Mouse (Mus musculus): ENCODE data around the gene Cd2. TPM values are rescaled to one million over a fixed set of nuclear protein-coding genes. Genes with fewer than 3 reads are reported as not detected.

The Cd2 gene
- total and polyA plus RNA-seq, 3 experiments = not detected

- H3K9me3 ChIP-seq (replicated peaks; ENCODE audit: insufficient read depth, low read length) = no peaks in the 10 kb centered on the region
- H3K79me2 ChIP-seq (ENCODE audit: control insufficient read depth, insufficient read depth, low read length, poor library complexity) = no peaks in the 10 kb centered on the region
- H3K27ac ChIP-seq (ENCODE audit: control insufficient read depth, low read depth, low read length) = no peak overlapping the region
- H3K4me1 ChIP-seq (ENCODE audit: control insufficient read depth in 1 of 2, insufficient read depth in 2 of 2, low read length in 2 of 2) = no peaks in the 10 kb centered on the region
- H3K27me3 ChIP-seq (ENCODE audit: control insufficient read depth in 1 of 2, insufficient read depth in 2 of 2, low read length in 2 of 2) = no peaks in the 10 kb centered on the region
- no peak for TF ChIP-seq UBTF (IDR thresholded peaks at IDR 0.05; ENCODE audit: borderline replicate concordance, insufficient read depth, low read depth, low read length)
- no peak for TF ChIP-seq HCFC1 (IDR thresholded peaks at IDR 0.05; ENCODE audit: low read depth, low read length)
- no peak for TF ChIP-seq ZKSCAN1 (IDR thresholded peaks at IDR 0.05; ENCODE audit: low read depth, low read length)
- TF ChIP-seq SIN3A (IDR thresholded peaks at IDR 0.05; ENCODE audit: low read length) = no peak
- TF ChIP-seq GATA1 (IDR thresholded peaks at IDR 0.05; ENCODE audit: low read depth, low read length) = no peak
- no peaks in the 10 kb centered on the region for H3K36me3 ChIP-seq (ENCODE audit: control insufficient read depth in 1 of 2, insufficient read depth in 2 of 2, low read length in 2 of 2)
- no peak overlapping the region for H3K9ac ChIP-seq (ENCODE audit: control insufficient read depth, low read depth, low read length, poor library complexity, severe bottlenecking)
- no peak for DNase-seq (ENCODE audit: low read depth, low spot score)
- no peak overlapping the region for H3K4me3 ChIP-seq (ENCODE audit: control insufficient read depth in 1 of 2, insufficient read depth in 1 of 2, low read depth in 2 of 2, low read length in 2 of 2)
These were observed 12.0 kb downstream of the Cd2 start for GRCm38 (mm10) chr3:101275636-101276300.

- Histone ChIP-seq H3K36me3 (ENCODE audit: control insufficient read depth in 1 of 2, insufficient read depth in 2 of 2, low read length in 2 of 2) (no peaks in the 10 kb centered on the region), H3K79me2 (ENCODE audit: control insufficient read depth, insufficient read depth, low read length, poor library complexity) (no peaks in the 10 kb centered on the region), H3K4me3 (ENCODE audit: control insufficient read depth in 1 of 2, insufficient read depth in 1 of 2, low read depth in 2 of 2, low read length in 2 of 2) (no peak overlapping the region), H3K27me3 (ENCODE audit: control insufficient read depth in 1 of 2, insufficient read depth in 2 of 2, low read length in 2 of 2) (no peaks in the 10 kb centered on the region), H3K9ac (ENCODE audit: control insufficient read depth, low read depth, low read length, poor library complexity, severe bottlenecking) (no peak overlapping the region), H3K9me3 (replicated peaks; ENCODE audit: insufficient read depth, low read length) (no peaks in the 10 kb centered on the region), H3K4me1 (ENCODE audit: control insufficient read depth in 1 of 2, insufficient read depth in 2 of 2, low read length in 2 of 2) (no peaks in the 10 kb centered on the region), H3K27ac (ENCODE audit: control insufficient read depth, low read depth, low read length) (no peak overlapping the region)
- DNase-seq (ENCODE audit: low read depth, low spot score) = no peak
- TF ChIP-seq RAD21 (IDR thresholded peaks at IDR 0.05; ENCODE audit: low read depth, low read length) (no peak), TAL1 (IDR thresholded peaks at IDR 0.05; ENCODE audit: low read length) (no peak), GABPA (IDR thresholded peaks at IDR 0.05; ENCODE audit: low read depth, low read length) (no peak), UBTF (IDR thresholded peaks at IDR 0.05; ENCODE audit: borderline replicate concordance, insufficient read depth, low read depth, low read length) (no peak), MYC (IDR thresholded peaks at IDR 0.05; ENCODE audit: low read depth, low read length) (no peak), MXI1 (IDR thresholded peaks at IDR 0.05; ENCODE audit: low read depth, low read length) (no peak)
These were observed 12.9 kb downstream of the Cd2 start for GRCm38 (mm10) chr3:101274794-101275193.

- H3K9me3 ChIP-seq (replicated peaks; ENCODE audit: insufficient read depth, low read length) = no peaks in the 10 kb centered on the region
- no peak overlapping the region for H3K9ac ChIP-seq (ENCODE audit: control insufficient read depth, low read depth, low read length, poor library complexity, severe bottlenecking)
- H3K79me2 ChIP-seq (ENCODE audit: control insufficient read depth, insufficient read depth, low read length, poor library complexity) = no peaks in the 10 kb centered on the region
- no peak overlapping the region for H3K4me3 ChIP-seq (ENCODE audit: control insufficient read depth in 1 of 2, insufficient read depth in 1 of 2, low read depth in 2 of 2, low read length in 2 of 2)
- H3K36me3 ChIP-seq (ENCODE audit: control insufficient read depth in 1 of 2, insufficient read depth in 2 of 2, low read length in 2 of 2) = no peaks in the 10 kb centered on the region
- H3K4me1 ChIP-seq (ENCODE audit: control insufficient read depth in 1 of 2, insufficient read depth in 2 of 2, low read length in 2 of 2) = no peaks in the 10 kb centered on the region
- H3K27me3 ChIP-seq (ENCODE audit: control insufficient read depth in 1 of 2, insufficient read depth in 2 of 2, low read length in 2 of 2) = no peaks in the 10 kb centered on the region
- TF ChIP-seq CHD2 (IDR thresholded peaks at IDR 0.05; ENCODE audit: low read length) = no peak
- no peak for TF ChIP-seq USF2 (IDR thresholded peaks at IDR 0.05; ENCODE audit: borderline replicate concordance in 1 of 2, insufficient read depth in 1 of 2, low read depth in 1 of 2, low read length in 2 of 2)
- no peak for TF ChIP-seq MAZ (IDR thresholded peaks at IDR 0.05; ENCODE audit: low read depth, low read length)
- TF ChIP-seq E2F4 (IDR thresholded peaks at IDR 0.05; ENCODE audit: borderline replicate concordance, low read depth, low read length) = no peak
- no peak for TF ChIP-seq NRF1 (IDR thresholded peaks at IDR 0.05; ENCODE audit: insufficient read depth, low read depth, low read length, poor library complexity, severe bottlenecking)
- TF ChIP-seq MAFK (IDR thresholded peaks at IDR 0.05; ENCODE audit: borderline replicate concordance, low read depth, low read length) = no peak
- TF ChIP-seq RAD21 (IDR thresholded peaks at IDR 0.05; ENCODE audit: low read depth, low read length) = no peak
- no peak for TF ChIP-seq MAX (IDR thresholded peaks at IDR 0.05; ENCODE audit: low read length)
- no peak overlapping the region for H3K27ac ChIP-seq (ENCODE audit: control insufficient read depth, low read depth, low read length)
- DNase-seq (ENCODE audit: low read depth, low spot score) = no peak
These were observed 13.5 kb downstream of the Cd2 start for GRCm38 (mm10) chr3:101274041-101274770.

Data from MEL (cell line).